Mouse (Mus musculus) neutrophil, adult 5-6 weeks (primary cell): ENCODE measurements at regions not wholly inside any gene's neighbourhood (a gene's known extent, or its start where the extent isn't known, plus 50 kb on each side); places are given as distances from the start of the nearest gene placed in this dataset.

Source experiments
- ATAC-seq: fragments of 151-379, 151-347 bp; 2 replicates; pipeline ENCODE4 v1.8.0; 2017; ENCODE audit warnings: mild to moderate bottlenecking, moderate TSS enrichment; ENCODE audit not compliant: insufficient number of reproducible peaks, poor library complexity, low FRiP score, severe bottlenecking; ENCODE audit errors: extremely low read depth

DNA sequence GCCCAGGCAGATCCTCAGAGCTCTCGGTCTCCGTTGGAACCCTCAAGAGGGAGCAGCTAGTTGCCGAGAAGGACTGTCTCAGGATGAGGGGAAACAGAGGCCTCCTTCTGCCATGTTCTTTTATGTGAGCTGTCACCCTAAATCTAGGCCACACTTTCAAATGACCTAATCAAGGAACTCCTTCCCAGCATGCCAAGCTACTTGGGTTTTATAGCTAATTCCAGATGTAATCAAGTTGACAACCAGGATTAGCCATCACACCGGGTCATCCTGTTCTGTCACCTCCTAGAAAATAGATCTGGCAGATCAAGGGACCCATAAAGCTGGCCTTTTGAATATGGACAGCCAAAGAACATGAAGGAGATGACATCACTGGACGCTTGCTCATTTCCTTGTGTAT, 267.7 kb upstream of the Pabpc6 start:
- ATAC-seq: no peak

GRCm38 (mm10) chr17:9932186-9932585, 262.7 kb upstream of the Pabpc6 start:
- ATAC-seq: no peak

DNA sequence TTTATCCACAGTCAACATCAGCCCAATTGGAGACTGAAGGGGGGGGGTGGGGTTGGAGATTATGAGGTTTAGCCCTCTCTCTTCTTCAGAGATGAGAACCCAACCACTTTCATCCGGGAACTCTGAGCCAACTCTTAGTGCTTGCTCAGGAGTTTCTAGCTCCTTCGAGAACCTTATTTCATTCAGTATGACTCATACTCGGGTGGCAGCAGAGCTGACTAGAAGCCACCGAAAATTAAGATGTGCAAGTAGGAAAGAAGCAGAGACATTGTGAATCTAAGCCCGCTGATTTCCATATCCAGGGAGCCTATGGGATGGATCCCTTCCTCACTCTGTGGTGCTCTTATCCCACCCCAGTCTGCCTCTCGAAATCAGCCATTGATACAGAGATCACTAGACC, 262.0 kb upstream of the Pabpc6 start:
- no peak for ATAC-seq

- ATAC-seq: no peak
These were observed 260.1 kb upstream of the Pabpc6 start for GRCm38 (mm10) chr17:9929448-9930088.

DNA sequence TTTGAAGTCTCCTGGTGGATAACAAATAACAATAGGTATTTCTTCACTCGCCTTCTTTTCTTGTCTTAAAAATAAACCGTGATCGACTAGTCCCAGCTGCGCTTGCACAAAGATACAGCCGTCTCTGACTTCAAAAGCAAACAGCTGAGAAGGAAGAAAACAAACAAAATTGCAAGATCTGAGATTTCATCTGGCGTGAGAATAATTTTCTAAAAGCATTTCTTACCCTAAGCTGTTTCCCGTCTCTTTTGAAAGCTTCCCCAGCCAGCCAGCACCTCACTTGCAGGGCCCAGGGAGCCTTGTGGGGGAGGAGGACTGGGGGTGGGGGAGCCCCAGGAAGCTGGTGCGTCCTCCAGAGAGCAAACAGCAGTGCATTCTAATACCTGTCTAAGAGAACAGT, 258.2 kb upstream of the Pabpc6 start:
- no peak for ATAC-seq

- ATAC-seq: no peak
These were observed 256.8 kb upstream of the Pabpc6 start for GRCm38 (mm10) chr17:9926308-9926707.

DNA sequence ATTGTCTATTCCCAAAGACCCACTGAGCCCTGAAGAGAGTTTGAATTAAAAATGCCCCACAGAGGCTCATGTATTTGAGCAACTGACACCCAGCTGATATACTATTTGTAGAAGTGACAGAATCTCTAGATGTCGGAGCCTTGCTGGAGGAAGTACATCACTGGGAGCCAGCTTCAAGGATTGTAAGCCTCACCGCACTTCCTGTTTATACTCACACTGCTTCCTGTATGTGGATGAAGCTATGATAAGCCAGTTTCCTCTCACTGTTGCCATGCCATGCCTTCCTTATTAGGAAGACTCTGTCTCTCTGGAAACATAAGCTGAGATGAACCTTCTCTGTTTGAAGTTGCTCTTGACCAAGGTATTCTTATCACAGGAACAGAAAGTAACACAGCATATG, 251.8 kb upstream of the Pabpc6 start:
- no peak for ATAC-seq

GRCm38 (mm10) chr17:9917031-9917430, 247.5 kb upstream of the Pabpc6 start:
- ATAC-seq: no peak

DNA sequence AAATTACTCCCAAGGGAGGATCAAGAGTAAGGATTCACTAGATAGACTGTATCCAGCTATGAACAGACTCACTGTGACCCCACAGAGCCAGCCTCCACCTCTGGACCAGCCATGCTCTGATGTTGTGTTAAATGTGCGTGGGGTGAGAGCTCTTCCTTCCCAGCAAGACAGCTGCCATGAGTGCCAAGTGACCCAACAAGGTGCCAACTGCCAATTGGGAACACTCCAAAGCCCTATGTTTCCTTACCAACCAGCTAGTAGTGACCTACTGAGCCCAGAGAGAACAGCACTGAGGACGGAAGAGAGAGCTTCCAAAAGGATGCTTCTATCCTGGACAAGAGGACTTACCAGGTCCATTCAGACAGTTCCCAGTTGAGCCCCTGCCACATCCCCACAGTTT, 241.3 kb upstream of the Pabpc6 start:
- ATAC-seq: no peak

DNA sequence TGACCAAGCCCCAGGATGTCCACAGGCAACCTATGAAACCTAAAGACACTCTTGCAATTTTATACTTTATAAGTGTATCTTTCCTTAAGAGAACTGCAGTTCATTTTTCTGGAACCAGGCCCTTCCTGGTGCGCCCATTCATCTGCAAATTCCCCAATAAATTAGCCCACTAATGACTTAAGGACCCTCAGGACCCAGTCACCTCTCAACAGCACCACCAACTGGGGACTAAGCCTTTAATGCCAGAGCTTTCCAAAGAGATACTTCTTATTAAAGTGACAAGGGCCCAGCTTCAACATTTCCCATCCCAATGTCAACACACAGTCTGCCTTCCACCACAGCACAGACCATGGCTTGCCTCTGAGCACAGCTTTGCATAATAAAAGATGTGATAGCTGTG, 237.6 kb upstream of the Pabpc6 start:
- no peak for ATAC-seq

GRCm38 (mm10) chr17:9905501-9906462, 236.3 kb upstream of the Pabpc6 start:
- ATAC-seq: no peak

DNA sequence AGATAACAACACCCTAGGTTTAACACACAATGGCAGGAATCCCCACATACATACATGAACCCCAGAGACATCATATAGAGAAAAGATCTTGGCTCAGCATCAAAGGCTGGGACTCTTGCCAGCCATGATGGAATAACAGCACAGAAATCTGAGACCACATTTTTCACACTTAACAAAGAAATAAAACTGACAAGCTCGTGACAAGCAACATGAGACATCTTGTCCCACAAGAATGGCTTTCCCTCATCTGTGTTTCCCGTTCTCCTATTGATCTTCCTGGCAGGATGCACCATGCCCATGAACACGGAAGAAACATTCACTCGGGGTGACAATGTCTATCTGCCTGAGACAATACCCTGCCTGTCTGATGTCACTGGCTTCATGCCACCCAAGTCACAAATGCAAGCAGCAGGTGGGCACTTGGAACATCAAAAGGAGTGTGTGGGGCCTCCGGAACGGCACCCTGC, 235.0 kb upstream of the Pabpc6 start:
- ATAC-seq: no peak

GRCm38 (mm10) chr17:9903313-9903712, 233.8 kb upstream of the Pabpc6 start:
- no peak for ATAC-seq

GRCm38 (mm10) chr17:9896964-9897363, 227.4 kb upstream of the Pabpc6 start:
- no peak for ATAC-seq

- ATAC-seq: no peak
These were observed 226.2 kb upstream of the Pabpc6 start for GRCm38 (mm10) chr17:9895686-9896082.

DNA sequence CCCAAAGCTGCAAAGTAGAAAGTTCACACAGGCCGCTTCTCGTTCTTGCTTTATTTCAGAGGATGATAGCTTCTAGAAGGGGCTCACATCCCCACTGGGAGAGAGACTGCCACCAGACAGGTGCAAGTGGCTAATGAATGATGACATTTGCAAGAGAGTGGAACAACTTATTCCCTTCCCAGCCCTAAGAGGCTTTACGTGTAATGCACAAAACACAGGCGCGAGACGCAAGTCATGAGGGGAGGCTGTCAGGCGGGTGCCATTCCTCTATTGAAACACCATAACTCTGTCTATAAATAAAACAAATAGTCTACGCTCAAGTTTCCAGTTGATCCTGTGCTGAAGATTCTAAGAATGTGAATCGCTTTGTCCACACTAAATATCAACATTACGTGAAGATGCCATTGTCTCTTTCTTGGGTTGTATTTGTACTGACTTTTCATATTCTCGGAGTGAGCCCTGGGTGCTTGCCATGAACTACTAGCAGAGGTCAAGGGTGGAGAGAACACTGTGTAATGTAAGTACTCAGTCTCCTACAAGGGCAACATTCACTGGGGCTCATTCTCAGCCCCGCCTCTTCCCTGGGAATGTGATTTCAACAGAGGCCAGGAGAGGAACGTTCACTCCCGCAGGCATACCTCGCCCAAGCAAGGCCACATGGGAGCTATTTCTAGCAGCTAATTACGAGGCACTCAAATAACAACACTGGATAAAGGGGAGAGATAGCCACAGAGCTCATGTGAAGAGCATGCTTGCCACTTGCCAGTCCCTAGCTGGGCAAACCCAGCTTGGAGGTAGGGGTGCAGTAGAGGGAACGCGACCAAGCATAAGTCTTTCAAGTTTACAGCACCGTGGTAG, 225.5 kb upstream of the Pabpc6 start:
- no peak for ATAC-seq

- ATAC-seq: no peak
These were observed 224.4 kb upstream of the Pabpc6 start for GRCm38 (mm10) chr17:9893966-9894365.

- no peak for ATAC-seq
These were observed 223.3 kb upstream of the Pabpc6 start for GRCm38 (mm10) chr17:9892776-9893175.

DNA sequence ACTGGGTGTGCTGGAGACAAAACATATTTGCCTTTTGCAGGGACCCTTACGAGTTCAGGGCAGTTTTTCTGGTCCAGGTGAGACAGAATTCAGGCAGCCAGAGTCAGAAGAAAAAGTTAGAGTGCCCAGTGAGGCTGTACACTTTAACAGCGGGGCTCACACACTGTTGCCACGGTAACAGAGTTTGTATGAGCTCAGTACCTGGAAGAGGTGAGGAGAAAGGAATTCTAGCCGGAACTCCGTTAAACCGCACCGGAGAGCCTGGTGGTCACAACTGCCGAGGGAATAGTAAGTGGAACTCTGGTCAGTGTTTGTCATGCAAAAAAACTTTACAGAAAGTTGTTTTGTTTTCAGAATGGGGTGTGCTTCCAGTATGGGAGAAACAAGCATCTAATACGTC, 222.6 kb upstream of the Pabpc6 start:
- no peak for ATAC-seq
